Mouse (Mus musculus): ENCODE data around the gene Rrp12.
"Not testable (repeated sequence)": the region's sequence is repeated elsewhere in the genome, so short reads cannot be mapped to it uniquely, and the experiment has no call there.

Rrp12 gene

DNA sequence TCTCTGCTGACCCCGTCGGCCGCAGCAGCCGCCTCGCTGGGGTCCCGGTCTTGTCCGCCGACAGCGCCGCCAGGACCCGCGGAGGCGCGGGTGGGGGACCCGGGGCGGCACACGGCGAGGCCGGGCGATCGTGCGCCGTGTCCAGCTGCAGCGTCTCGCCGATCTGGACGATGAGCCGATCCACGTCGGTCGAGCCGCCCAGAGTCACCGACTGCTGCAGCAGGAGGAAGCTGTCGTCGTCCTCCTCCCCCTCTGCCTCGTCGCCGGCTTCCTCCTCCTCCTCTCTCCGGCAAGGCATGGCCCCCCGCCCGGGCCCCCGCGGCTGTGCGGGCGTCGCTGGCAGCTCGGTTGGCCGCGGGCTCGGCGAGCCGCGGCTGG lies 48.4 kb downstream of the Rrp12 start:
- DNase-seq, result not testable (repeated sequence)

DNA sequence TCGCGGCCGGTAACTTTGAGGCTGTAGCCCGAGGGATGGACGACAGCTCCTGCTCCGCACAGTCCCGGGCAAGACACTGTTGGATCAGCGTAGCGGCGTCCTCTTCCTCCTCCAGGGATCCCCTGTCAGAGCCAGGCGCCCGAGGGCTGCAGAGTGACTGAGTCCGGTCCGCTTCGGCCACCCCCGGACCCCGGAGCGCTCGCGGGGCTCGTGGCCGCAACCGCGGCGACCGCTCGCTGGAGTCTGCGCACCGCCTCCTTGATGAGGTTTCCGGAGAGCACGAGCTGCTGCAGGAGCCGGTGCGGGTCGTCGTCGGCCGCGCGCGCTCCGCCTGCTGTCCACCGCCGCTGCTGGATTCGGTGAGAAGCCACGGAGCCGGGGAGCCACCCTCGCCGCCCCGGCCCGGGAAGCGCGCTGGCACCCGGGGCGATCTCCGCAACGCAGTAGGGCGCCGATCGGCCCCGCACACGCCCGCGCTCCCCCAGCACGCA lies 48.8 kb downstream of the Rrp12 start:
- DNase-seq, result peak; percentile 53

DNA sequence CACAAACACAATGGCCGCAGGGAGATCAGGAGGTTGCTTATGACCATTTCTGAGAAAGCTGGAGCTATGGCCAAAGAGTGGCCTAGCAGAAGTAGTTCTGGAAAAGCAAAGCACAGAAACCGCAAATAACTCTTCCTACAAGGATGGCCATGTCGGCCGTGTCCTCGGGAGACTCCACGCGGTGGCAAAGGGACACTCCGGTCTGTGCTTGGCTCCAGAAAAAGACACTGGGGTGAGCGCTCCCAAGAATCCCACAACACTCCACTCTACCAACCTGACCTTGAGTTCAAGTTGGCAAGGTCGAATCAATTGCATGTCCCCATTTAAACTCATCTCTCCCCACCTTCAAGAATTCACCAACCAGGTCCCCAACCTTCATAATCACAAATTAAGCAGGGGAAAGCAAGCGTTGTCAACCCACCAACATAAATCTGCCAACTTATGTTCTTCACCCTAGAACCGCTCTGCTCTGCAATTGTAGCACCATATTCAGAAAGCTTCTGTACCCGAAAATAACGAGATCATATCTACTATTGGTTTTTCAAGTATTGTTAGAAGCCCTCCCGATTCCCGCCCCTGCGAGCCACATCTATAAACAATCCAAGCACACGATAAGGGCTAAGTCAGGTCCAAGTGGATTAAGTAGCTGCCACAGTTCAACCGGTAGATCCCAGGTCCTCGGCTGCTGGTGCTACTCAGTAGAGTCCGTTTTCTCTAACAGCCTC lies 49.4 kb downstream of the Rrp12 start:
- DNase-seq, result no peak

DNA sequence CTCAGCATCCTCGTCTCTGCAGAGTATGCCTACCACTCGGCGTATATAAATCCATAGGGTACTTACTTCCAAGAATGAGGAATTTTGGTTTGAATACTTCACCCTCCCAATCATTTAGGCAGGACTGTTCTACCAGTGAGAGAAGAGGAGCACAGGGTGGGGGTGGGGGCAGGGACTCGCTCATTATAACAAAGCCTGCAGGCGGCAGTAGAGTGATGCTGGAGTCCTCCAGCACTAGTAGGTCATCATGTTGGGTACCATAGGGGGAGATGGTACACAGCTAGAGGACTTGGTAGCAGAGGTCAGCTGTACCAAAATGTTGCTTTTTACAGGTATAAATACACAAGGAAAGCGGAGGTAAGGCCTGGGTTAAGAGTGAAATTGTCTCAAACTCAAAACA lies 51.6 kb downstream of the Rrp12 start:
- DNase-seq, result no peak

DNA sequence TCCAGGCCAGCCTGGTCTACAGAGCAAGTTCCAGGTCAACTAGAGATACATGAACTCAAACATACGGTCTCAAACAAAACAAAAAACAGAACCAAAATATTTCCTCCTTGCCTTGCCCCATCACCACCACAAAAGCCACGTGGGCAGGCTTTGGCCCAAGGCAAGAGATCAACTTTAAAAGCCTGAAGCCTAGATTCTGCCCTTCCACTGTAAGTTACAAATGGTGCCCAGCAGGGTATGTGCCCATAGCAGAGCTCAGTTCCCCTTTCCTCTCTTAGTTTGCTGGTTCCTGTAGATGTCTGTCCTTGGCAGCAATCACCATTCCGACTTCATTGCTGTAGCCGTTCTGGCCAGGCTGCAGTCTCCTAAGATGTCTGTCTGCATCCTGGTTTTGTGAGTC lies 53.3 kb downstream of the Rrp12 start:
- no peak for DNase-seq

DNA sequence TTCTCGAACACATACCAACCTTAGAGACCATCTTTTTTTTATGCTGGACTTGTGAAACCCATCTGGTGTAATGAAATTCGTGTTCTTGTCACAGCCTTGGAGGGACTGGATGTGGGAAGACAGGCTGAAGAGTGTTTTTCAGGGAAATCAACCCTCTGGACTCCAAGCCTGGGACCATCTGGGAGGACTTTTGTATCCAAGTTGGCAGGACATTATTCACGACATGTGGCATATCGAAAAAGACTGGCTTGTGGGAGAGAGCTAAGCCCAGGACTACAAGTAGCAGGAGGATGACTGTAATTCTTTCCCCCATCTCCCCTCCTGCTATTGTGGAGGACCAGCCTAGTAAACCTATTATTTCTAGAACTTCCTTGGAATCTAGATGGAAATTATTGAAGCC lies 53.8 kb downstream of the Rrp12 start:
- no peak for DNase-seq

DNA sequence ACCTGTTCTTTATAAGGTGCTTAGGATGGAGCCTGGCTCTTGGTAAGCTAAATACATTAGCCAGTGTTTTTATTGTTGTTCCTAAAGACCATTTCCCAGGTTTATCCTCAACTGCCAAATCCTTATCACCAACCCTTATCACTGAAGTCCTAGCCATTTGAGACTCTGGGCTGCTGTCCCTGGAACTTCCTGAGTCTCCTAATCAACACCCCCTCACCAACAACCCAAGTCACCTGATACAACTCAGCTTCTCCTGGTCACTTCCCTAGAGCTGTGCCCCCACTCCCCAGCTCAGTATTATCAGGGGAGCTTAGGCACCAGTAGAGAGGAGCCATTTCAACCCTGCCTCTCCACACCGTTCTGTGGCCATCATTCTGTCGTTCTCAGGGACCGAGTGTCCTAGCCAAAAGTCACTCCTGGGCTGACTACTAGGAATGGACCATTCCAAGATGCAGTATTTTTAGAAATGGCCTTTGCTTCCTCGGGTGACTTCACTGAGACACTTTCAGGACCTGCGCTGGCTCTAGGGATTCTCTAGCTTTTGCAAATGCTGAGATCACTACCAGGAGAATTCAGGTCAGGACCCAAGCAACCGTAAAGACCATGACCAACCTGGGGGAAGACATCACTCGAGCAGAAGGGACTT lies 54.7 kb downstream of the Rrp12 start:
- DNase-seq, result no peak

DNA sequence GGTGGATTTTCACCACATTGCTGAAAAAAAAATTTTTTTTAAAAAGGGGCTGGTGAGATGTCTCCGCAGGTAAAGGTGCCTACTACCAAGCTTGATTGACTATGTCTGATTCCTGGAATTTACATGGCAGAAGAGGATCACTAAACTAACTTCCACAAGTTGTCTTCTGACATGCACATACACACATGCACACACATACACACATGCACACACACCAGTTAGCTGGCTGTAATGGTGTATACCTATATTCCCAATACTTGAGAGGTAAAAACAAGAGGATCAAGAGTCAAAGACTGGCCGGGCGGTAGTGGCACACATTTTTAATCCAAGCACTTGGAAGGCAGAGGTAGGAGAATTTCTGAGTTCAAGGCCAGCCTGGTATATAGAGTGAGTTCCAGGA lies 56.3 kb downstream of the Rrp12 start:
- no peak for DNase-seq

DNA sequence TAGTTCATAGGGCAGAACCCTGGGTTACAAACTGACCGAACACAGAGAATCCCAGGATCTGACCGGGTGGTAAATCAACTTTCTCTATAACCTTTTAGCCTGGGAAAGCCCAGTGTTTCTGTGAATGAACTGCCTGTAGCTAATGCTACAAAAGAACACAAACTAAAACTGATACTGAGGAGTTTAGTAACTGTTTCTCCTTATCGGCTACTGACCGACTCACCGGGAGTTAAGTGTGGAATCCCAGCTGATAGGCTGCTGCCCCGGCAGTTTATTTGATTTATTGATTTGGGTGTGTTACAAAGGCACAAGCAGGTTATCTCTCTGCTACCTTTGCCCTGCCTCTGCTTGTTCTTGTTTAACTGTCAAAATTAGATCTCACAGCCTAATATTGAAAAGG lies 57.2 kb downstream of the Rrp12 start:
- DNase-seq, result no peak

DNA sequence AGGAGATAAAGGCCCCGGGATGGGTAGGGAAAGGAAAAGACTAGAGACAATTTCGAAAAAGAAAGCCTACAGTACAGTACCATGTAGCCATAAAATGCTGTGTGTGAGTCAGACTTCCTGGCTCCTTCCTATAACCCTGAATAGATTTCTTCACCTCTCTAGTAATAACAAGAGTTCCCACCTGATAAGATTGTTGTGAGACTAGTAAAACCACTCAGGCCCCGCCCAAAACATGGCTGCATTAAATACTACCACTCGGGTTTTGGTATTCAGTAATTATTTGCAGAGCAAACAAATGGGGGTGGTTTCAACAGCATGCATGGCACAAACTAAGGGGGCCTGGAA lies 58.1 kb downstream of the Rrp12 start:
- DNase-seq, result no peak

DNA sequence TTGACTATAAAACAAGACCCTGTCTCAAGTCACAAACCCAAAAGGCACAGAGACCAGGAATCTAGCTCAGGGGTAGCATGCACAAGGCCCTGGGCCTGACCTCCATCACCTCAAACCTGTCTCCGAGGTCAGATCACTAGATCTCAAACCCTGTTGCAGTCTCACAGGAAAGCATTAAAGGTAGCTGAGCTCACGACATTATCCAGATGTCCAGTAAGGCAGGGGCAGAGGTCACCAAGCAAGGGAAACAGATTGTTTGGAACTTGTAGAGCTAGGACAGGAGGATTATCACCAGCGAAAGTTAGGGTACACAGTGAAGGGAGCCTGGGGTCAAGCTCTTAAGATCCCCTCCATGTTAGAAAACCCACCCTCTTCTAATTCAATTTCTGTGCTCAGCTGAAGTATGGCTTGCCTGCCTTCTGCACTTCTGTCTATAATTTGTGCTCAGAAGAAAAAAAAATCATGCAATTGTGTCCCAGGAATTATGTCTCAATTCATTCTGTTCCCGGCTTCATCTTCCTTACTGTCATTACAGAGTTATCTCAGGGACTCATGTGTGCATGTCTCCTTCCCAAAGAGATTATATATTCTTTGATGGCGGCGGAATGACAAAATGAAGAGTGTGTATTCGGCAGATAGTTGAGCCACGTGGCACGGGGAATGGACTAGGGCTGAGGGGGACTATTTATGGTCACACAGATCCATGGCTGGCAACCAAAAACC lies 58.6 kb downstream of the Rrp12 start:
- DNase-seq, result no peak

DNA sequence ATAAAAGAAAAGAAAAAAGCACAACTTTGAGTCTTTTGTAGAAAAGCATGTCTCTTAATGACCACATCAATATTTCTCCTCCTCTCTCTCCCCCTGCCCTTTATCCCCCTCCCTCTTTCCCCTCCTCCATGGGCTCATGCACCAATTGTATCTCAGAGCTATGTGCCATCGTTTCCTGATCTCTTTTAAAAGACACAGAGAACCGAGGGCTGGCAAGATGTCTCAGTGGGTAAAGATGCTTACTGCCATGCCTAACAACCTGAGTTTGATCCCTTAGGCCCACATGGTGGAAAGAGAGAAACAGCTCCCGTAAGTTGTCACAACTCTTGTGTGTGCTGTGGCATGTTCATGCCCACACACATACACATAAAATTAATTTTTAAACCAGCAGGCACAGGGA lies 59.3 kb downstream of the Rrp12 start:
- no peak for DNase-seq

DNA sequence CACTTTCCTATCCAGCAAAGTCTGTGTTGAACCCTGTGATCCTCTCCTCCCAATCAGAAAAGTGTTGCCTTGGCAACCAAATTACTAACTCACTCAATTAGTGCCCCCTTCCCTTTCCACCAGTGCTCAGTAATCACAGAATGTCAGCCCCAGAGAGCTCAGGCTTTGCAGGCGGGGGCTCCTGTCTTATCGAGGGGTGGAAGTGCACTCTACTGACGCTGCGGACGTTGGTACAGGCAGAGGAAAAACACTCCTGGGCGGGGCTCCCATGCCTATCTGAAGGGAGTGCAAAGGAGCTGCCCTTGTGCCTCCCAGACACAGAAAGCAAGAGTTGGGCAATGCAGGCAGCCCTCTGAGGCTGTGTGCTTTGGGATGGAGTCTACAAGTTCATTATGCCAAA lies 60.2 kb downstream of the Rrp12 start:
- no peak for DNase-seq

DNA sequence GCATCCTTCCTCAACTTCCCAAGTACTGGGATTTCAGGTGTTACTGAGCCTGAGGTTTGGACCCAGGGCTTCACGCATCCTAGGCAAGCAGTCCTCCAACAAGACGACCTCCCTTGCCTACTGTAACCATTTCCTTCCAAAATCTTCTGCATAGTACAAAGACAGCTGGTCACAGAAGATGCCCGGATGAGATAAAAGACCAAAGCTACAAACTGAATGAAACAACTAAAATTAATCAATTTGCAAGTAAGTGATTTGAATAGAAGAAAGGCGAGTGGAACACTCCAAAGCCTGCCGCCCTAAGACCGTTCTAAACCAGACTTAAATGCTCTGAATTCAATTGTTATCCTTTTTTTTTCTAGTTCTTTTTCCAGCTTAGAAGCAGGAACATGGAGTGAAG lies 60.6 kb downstream of the Rrp12 start:
- DNase-seq, result no peak

DNA sequence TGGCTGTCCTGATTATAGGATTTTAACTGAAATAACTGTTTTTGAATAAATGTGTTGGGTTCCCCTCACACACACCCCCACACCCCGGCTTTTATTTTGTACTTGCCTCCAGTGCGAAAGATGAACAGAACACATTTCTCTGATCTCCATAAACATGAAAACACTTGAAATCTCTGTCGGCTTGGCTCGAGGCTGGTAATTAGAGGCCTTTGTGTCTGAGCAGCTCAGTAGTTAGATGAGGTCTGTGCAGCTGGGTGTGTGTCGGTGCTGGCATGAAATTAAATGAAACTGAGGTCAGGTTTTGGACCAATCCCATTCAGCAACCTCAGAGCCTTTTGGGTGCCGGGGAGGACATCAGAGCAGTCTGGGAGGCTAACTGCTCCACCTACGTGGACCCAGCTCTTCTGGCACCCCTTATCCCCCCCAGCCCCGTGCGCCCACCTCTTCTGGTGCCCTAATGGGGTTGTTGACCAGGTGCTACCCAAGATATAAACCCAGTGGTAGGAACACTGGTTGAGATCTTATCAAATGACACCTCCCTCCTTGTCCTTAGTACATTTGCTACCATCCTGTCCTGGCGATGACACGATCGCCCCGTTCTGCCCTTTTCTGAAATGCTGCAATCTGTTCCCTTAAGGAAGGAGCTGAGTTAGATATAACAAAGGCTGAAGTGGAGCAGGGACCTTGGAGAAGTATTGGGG lies 63.3 kb downstream of the Rrp12 start:
- DNase-seq, result no peak

DNA sequence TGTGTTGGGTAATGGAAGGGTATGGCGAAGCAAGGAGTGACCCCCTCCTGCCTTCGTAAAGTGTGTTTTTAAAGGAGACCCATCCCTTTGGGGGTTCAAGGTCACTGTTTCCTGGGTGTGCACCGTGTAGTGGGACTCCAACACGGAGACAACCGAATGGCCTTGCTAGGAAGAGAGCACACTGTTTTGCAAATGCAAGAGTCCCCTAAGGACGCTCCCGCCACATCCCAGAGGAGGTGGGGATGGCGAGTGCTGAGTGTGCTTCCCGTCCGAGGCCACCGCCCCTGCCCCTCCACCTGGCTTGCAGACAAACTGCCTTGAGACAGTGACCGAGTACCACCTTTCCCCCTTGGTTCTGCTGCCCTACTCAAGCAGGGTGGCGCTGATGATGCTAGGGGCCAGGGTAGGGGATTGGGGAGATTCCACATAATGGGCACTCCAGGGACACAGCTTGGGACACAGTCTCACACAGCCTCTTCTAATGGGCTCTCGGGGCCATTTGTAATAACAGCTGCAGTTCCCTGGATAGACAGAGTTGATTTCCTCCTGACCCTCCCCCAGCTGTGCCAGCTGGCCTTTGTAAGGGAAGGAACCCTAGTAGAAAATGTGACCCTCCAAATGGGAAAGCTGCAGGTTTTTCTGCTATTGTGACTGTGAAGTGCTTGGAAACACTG lies 64.1 kb downstream of the Rrp12 start:
- DNase-seq, result no peak

DNA sequence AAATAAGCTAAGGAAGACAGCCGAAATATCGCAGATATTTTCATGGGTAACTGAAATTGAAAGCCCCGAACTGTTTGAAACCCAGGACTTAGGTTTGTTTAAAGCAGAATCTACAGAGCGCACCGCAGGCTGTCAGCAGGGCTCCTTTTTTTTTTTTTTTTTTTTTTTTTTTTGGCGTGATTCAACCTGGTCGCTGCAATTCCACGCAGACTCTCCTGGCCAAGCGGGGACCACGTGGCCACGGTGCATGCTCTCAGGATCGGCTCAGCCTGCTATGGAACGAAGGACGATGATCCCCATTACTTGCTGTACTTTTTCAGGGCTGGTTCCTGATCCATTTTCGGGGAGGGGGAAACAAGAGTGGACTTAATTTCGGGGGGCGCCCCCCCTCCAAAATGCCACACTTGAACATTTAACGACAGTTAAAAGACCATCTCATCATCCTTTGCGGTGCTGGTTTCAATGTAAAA lies 64.8 kb downstream of the Rrp12 start:
- DNase-seq, result no peak

DNA sequence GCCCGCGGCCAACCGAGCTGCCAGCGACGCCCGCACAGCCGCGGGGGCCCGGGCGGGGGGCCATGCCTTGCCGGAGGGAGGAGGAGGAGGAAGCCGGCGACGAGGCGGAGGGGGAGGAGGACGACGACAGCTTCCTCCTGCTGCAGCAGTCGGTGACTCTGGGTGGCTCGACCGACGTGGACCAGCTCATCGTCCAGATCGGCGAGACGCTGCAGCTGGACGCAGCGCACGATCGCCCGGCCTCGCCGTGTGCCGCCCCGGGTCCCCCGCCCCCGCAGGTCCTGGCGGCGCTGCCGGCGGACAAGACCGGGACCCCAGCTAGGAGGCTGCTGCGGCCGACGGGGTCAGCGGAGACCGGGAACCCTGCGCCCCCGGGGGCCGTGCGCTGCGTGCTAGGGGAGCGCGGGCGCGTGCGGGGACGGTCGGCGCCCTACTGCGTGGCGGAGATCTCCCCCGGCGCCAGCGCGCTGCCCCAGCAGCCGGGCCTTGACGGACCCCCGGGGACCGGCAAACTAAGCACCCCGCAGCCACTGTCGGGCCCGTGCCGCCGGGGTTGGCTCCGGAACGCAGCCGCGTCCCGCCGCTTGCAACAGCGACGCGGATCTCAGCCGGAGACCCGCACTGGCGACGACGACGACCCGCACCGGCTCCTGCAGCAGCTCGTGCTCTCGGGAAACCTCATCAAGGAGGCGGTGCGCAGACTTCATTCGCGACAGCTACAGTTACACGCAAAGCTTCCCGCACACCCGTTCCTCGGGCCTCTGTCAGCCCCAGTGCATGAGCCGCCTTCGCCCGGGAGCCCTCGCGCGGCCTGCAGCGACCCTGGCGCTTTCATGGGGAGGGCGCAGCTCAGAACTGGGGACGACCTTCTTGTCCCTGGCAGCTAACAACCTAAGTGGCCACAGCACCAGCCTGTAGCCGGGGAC lies 65.6 kb downstream of the Rrp12 start:
- DNase-seq, result peak; percentile 37

DNA sequence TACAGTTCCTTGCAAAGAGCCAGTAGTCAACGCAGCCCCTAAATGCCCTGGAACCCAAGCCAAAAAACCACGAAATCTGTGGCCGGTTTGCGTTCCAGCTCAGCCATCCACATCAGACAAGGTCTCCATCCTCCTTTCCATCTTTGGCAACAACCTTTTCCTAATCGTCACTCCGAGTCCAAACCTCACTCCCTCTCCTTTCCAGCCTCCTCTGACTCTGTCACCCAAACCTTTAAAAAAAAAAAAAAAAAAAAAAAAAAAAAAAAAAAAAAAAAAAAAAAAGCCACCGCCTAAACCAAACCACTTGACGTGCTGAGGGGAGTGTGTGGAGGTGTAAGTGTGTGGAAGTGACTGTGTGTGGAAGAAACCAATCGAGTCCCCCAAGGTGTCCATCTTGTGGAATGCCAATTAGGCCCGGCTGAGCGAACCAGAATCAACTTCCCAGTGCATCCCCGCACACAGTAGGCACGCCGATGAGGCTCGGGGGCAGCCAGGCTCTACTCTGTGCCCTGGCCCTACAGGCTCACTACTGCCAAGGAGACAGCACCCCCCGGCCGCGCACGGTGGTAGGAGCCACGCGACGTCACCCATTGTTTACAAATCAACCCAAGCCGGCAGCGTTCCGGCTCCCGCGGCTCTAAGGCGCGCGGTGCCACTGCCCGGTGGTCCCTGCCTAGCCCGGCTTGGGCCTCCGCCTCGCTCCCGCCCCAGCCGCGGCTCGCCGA lies 66.4 kb downstream of the Rrp12 start, which contains the start of gene Frat1:
Gene Frat1 (plus strand): TSS at position 590 of the 725 bp plus-strand sequence.
- peak; percentile 91 for DNase-seq

DNA sequence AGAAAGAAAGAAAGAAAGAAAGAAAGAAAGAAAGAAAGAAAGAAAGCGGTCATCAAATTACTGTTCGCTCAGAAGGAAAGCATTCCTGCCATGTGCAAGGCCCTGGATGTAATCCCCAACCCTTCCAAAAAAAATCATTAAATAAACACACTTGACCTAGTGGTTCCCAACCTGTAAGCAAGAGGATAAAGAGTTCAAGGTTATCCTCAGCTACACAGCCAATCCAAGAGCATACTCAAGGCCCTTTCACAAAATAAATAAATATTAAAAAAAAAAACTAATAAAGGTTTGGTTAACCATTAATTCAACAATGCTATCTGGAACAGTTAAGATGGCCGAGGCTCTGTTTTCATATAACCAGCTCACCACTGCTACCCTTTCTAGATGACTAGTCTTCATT lies 67.0 kb downstream of the Rrp12 start:
- no peak for DNase-seq

DNA sequence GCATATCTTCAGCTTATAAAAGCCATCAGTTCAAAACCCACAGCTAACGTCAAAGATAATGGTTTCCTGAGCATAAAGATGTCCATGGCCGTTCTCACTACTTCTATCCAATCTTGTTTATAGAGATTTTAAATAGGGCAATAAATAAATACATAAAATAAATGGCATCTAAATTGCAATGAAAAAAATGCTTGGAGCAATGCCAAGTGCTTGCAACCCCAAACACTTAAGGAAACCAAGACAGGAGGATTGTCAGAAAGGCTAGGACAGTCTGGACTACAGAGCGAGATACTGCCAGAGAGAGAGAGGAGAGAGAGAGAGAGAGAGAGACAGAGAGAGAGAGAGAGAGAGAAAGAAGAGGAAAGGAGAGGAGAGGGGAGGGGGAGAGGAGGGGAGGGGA lies 69.4 kb downstream of the Rrp12 start:
- no peak for DNase-seq

Data from kidney, adult 18-20 months (tissue).